Mouse (Mus musculus) liver, adult 2 months (tissue): Measurements from ENCODE around the gene Tinag.

Source experiments
- CTCF ChIP-seq: fragments of 200-500 bp; IDR thresholded peaks from 2 replicates; pipeline ENCODE4 v1.5.1; 2011; ENCODE audit warnings: low read depth, low read length, control low read depth
- POLR2A ChIP-seq: fragments of 200-500 bp; IDR thresholded peaks from 2 replicates; pipeline ENCODE4 v1.6.1; 2011; ENCODE audit warnings: low read length, control low read depth; ENCODE audit not compliant: insufficient read depth; ENCODE audit errors: extremely low read depth

- TF ChIP-seq CTCF (no peak), POLR2A (no peak)
Measured at GRCm38 (mm10) chr9:77051406-77051805, 5.8 kb upstream of the Tinag start.
